Mouse (Mus musculus): Measurements from ENCODE around the gene Fkbp14. TPM values are rescaled to one million over a fixed set of nuclear protein-coding genes. Genes with fewer than 3 reads are reported as not detected.
A peak's percentile ranks its signal among the peaks of the same experiment; 100 is the strongest.

Fkbp14 gene
- total RNA-seq, 2 experiments from 2014 or later, result 7.6 to 8.4 TPM

DNA sequence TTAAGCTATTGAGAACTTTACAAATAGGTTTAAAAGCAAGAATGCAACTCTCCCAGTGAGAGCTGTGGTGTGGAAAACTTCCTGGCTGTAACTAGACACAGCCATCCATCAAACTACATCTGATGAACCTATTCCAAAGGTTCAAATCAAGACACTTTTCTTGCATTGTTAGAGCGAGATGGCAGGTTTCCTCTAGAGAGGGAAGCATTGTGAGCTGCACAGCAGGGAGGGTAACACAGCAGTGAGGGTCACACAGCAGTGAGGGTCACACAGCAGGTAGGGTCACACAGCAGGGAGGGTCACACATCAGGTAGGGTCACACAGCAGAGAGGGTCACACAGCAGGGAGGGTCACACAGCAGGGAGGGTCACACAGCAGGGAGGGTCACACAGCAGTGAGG, 8.9 kb downstream of the Fkbp14 start:
- DNase-seq, result no peak

DNA sequence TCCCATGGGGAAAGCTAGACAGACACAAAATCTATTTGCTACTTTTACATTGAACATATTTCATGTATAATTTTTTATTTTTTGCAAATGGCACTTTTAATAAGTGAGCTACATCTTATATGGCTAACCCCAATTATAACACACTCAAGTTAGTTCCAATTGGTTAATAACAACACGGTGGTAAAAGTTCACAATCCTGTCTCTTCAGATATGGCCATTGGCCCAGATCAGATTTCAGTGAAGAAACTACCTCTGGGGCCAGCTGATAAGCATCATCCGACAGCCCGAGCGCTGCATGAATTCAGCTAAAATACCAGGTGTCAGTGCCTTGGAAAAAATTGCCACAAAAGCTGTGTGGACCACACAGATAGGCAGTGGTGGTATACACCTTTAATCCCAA, 9.4 kb downstream of the Fkbp14 start:
- no peak for DNase-seq

DNA sequence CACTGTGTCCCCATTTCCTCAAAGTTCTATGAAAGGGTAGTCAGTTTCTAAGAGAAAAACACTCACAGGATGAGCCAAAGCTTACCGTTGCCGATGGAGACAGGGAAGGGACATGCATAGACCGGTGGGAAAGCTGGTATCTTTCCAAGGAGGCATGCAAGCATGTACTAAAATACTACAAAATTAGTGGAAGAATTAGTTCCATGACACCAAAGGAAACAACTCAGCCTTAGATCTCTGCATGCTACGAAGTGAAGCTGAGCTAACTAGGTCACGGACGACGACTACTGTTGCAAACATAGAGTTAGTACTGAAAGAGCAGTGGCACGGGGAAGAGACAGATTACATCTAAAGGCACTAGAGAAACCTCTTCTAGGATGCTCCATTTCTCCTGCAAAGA, 10.2 kb downstream of the Fkbp14 start:
- DNase-seq, result no peak

DNA sequence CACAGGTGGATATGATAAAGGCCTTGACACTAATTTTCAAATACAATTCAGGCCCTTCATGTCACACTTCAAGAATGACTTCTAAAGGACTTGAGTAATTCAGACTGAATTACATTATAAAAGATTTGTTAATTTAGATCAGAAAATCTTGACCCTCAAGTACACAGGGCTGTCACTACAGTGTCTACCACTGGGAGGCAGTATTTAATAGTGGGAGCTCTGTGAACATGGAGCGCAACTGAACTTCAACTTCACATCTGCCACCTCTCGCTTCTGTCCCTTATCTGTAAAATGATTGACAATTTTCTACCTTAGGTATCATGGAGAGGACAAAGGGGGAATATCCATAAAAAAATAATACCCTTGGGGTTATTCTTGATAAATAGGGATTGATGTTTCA, 10.9 kb downstream of the Fkbp14 start:
- DNase-seq, result no peak

DNA sequence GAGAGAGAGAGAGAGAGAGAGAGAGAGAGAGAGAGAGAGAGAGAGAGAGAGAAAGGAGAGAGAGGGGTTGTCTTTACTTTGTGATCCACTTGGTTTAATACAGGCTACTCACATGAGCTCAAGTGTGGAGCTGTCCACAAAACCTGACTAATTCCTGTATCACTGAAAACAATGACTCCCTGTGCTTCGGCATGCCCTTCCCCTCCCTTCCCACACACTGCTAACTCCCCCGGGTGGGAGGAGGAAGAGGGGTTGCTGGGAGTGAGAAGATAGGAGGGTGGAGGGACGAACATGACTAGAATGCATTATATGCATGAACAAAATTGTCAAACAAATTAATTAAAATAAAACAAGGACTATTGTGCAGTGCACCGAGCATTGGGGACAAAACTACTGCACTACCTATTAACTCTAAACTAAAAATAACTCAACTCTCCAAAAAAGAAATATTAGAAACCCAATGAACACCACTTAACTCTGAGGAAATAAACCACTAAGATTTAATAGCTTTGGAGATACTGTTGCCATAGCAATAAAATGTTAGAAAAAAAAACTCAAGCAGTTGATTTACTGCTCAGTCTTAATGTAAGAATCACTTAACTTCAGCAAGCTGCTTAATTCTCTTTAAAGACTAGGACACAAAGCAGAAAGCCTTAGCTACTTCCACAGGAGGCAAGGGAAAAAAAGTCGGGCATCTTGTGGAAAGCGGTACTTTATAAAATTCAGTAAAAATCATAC, 23.7 kb downstream of the Fkbp14 start:
- DNase-seq, result no peak

DNA sequence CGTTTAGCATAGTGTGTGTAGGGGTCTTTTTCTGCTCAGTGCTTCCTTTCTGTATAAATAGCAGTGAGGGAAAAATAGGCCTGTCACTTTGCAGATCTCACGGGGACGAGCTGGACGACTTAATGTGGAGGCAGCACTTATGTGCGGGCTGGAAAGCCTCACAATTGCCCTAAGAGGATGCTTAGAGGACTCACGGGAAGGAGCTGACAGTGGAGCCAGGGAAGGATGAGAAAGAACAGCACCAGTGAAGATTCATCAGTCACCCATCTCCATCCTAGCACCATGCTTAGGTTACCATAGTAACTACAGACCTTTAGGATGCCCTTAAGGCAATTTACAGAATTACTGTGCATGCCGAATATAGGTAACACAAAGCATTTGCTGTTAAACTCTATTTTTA, 27.3 kb downstream of the Fkbp14 start:
- no peak for DNase-seq

DNA sequence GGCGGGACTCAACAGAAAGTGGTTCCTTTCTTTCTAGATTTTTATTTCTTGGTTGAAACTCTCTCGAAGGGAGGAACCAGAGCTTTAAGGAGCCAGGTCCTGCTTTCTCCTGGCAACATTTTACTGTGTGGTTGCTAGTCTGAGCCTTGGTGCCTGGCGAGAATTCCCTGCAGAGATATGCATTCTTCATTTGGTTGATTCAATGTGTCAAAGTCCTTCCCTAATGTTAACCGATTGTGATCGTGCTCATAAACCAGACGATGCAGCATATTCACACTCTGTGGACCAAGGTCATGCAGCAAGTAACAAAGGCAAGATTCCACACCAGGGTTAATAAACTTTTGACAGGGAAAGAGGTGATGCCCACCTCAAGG, 30.6 kb downstream of the Fkbp14 start:
- no peak for DNase-seq

DNA sequence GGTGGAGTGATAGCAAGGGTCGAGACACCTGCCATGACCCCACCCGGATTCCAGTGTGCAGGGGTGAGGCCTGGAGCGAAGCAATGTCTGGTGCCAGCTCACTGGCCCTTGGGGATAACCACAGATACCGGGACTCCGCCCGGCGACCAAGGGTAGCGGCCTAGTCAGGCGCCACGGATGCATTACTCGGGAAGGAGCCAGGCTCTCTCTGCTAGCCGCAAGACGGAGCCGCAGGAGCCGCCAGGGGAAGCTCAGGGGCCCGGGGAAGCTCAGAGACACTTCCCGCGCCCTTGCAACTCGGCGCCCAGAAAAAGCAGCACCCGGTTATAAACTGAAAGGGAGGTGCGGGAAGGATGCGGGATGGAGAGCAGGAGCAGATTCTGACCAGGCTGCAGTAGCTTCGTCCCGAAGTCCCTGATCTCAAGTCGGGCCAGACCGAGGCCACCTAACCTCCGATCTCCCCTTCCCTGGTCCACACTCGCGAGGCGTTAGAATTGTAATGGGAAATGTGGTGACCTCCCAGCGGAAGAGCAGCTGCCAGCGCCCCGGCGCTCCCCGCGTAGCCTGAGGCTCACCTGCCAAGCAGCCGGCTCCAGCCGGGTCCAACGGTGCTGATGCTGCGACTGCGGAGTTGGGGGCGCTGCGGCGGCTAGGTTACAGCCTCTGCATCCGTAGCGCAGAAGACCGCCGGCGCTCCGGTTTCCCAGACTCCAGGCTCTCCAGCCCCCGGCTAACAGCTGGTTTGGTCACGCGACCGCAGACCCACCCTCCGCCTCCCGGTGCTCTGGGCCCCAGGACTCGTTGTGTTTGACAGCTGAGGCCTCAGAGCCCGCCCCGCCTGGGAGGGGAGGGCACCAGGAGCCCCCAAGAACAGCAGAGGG, 31.2 kb downstream of the Fkbp14 start, which contains the start of gene Scrn1:
TSS of gene Scrn1 (minus strand) at position 825 of the 881 bp plus-strand sequence.
- peak; percentile 60 for DNase-seq

DNA sequence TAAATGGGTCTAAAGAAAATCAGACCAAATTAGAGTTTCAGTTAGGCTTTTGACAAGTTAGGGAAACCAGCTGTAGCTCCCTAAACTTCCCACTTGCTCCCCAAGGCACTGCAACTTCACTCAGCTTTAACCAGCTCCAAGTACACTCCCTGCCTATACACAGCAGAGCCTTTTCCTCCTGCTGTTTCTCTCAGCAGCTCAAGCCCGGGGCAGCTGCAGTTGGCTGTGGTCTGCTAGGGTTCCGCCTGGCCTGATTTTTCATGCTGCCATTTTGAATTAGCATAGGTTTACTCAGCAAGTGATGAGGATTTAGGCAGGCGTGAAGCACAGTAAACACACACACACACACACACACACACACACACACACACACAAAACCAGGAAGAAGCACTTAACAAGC, 32.1 kb downstream of the Fkbp14 start:
- DNase-seq, result no peak

DNA sequence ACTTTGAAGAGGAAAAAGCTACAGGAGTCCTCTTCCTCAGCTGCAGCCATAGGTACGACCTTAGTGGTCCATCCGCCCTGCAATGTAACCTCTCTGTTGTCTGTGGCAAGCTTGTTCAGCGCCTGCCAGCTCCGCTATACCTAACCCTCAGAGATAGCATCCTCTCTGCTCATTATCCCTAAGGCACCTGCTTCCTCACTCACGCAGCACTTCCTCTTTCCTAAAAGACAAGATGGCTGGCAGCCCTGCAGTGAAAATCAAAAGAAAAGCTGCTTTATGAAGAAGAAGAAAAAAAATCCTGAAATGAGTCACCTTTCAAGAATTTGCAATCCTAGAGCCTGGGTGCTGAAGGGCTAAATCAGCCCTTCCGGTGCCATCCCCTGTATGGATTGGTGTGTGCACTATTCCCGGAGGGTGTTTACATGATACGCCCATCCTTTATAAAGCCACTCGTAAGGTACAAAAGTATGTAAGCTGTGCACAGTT, 32.6 kb downstream of the Fkbp14 start:
- no peak for DNase-seq

DNA sequence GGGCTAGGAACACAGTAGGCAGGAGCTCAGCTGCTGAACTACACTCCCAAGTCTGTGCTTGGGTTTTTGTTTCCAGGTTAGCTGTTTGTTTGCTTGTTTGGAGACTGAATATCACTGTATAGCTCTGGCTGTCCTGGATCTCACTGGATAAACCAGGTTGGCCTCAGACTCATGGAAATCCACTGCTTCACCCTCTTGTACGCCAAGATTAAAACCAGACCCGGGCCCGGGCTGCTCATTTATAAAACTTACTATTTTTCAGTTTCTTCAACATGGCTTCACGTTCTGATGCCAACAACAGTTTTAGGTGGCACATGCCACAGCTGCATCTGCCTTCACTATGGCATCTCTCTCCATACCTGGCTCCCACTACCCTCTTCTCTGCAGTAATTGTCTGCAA, 33.5 kb downstream of the Fkbp14 start:
- DNase-seq, result no peak

DNA sequence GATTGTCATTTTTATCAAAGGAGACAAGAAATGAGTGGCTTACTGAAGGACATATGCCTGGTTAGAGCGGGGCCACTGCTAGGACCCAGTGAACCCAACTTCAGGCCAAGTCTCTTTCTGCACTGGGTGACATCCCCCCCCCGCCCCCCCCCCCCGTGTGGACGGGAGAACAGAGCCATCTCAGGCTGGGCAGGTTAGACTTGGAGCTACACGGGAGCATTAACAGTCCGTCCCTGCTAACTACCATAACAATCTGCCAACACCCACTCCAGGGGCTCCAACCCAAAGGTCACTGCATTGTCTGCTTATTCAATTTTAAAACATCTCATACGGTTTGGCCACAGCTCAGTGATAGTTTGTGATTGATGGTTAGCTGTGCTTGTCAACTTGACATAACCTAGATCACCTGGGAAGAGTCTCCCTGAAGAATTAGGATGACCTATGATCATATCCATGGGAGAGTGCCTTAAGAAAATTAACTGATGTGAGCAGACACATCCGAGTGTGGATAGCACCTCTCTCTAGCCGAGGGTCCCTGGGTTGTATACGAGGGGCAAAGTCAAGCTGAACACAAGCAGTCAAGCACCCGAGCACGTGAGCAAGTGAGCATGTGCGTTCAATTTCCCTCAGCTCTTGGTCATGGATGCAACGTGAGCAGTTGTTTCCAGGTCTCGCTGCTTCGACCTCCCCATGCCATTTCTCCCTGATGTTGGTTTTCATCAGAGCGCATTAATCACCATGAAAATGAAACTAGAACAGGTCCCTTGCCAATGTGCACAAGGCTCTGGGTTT, 34.9 kb downstream of the Fkbp14 start:
- DNase-seq, result no peak

DNA sequence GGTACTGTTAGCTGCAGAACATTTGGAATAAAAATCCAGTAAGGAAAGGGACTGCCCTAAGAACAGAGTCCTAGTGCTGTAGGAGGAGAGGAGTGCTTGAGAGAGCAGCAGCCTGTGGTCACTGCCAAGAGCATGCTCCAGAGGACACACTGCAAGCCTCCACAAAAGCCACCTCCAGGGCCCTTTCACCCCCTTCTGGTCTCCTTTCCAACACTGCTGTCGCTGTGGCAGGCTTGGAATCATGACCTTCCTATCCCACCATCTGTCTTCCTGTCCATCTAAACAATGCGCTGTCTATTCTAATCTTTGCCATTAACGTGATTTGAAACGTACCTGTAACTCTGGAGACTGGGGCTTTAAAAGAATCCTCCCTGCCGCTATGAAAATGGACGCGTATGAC, 38.6 kb downstream of the Fkbp14 start:
- no peak for DNase-seq

DNA sequence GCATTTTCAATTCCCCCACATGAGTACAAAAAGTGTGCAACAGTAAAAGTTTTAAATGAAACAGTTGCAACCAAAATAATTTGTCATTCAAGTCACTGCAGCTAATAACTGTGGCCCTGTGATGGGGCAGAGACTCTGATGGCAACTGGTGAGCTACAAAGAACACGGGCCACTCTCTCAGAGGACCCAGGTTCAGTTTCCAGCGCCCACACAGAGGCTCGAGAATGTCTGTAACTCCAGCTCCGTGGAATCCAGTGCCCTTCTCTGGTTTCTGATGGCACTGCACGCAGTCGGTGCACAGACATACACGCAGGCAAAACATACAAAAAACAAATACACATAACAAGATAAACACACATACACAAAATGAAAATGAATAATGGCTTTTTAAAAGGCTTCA, 39.4 kb downstream of the Fkbp14 start:
- DNase-seq, result no peak

DNA sequence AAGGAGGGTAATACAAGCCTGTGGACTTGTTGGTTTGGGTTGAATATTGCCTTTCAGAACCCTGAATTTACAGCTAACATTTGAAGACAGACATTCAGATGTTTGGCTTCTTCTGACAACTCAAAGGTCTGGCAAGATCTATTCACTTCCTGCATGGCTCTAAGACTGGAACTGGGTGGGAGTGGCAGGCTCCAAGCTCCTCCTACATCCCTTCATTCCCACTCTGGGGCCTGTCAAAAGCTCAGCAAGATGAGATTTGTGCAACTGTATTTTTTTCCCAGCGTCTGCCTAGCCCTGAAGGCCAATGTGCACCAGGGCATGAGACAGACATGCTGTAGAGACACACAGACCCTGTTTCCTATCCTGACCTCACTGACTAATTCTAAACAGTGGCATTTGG, 41.3 kb downstream of the Fkbp14 start:
- no peak for DNase-seq

DNA sequence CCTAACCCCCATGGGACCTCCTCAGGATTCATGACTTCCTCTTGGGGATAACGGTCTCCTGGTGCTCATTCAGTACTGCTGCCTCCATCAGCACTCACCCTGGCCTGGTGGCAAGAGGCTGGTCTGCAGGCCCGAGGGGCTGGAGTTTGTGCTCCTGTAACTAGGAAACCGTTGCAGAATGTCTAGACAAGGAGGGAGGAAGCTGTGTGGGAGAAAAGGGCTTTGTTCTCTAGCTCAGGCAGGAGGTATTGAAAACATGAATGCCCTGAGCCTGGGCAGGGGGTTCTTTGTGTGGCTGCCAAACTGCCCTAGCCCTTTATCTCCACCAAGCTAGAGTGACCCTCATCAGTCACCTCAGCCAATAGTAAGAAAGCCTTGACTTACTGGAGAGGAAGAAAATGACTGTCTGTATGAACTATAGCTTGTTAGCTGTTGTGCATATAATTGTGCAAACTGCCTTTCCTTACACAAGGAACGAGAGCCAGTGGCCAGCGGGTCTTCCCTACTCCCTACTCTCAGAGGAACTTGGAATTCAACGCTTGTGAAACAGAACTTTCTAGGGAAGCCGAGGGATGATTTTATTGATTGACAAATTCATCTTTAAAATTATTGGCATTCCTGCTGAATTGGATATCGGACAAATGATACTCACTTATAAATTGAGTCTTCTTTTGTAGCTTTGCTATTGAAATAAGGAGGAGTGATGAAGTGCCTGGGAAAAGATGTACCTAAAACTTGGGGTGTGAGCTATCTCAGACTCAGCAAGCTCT, 42.6 kb downstream of the Fkbp14 start:
- no peak for DNase-seq

DNA sequence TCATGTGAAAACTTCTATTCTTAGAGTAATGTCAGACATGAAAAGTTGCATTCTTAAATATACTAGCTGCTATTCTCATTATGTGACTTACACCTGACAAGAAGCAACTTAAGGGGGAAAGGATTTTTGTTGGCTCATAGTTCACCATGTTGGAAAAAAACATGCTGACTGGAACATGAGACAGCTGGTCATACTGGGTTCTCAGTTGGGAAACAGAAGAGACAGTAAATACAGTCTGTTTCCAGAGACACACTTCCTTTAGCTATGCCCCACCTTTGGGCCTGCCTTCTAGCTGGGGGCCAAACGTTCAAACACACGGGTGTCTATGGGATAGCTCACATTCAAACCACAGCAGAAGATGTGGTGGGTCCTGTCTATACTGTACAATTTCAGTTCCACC, 43.5 kb downstream of the Fkbp14 start:
- no peak for DNase-seq

DNA sequence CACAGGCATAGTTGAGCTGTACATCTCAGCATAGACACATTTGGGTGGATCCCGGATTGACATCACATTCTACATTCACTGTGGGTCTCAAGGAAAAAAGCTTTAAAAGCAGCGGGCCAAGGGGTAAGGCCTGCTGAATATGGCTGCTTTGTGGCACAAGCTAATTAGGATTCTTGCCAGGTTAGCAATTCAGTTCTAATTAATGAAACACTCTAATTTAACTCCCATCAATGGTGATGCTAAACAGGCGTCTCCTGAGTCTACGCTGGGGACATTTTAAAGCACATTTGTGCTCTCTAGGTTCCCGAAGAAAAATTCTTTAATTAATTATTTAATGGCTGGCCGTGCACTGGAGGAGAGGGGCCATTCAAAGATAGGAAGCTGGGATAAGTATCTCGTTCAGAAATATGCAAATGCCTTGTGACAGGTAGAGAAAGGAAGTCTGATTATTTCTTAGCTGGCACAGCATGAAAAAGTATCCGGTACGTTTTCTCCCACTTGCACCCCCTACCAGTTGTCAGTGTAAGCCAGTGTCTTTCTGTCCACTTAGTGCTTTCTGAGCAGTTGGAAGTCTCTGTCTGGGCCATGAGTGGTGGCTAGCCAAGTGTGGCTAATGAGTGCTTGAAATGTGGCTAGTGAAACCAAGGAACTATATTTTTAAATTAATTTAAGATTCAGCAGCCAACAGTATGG, 44.2 kb downstream of the Fkbp14 start:
- no peak for DNase-seq

DNA sequence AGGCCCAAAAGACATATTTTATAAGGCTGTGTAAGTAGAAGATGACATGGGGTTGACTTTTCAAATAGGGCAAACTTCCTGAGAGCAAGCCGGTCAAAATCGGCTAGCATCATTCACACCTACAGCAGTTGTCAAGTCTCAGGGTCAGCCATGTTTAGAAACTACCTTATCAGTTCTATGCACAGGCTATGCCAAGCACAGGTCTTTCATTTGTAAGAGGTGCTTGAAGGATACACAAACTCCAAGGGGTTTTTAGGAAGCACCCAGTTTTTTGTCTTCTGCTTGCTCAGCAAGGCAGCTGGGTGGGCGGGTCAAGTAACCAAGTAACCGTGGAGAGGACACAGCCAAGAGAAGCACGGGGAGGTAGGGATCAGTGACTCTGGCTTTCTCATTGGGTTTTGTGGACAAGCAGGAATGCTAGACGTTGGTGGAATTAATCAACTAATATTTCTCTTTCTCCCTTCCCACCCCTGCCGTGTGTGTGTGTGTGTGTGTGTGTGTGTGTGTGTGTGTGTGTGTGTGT, 46.2 kb downstream of the Fkbp14 start:
- no peak for DNase-seq

DNA sequence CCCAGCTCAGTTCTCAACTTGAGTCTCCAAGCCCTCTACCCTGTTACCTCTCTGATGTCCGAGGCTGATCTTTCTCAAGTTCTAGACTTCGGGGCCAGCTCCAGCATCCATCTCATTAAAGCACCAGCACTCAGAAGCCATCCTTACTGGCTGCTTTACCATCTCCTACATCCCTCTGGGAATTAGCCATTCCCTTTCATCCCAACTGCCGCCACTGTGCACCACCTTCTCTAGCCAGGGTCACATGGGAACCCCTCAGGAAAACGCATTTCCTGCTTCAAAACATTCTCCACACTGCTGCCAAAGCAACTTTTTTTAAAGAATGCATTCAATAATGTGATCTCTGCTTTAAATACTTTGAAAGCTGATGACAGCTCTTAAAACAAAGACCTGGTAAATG, 47.8 kb downstream of the Fkbp14 start:
- DNase-seq, result no peak
